Mouse (Mus musculus): ENCODE data around the gene ccdc198. TPM values are rescaled to one million over a fixed set of nuclear protein-coding genes. Genes with fewer than 3 reads are reported as not detected.
A peak's percentile ranks its signal among the peaks of the same experiment; 100 is the strongest.
"Not testable (repeated sequence)": the region's sequence is repeated elsewhere in the genome, so short reads cannot be mapped to it uniquely, and the experiment has no call there.

Gene ccdc198
- 0.04 and 0.33 TPM in 2 replicates for polyA plus RNA-seq (2015; fragmentation: Nextera tagmentation; extraction: Ambion mirVana)

DNA sequence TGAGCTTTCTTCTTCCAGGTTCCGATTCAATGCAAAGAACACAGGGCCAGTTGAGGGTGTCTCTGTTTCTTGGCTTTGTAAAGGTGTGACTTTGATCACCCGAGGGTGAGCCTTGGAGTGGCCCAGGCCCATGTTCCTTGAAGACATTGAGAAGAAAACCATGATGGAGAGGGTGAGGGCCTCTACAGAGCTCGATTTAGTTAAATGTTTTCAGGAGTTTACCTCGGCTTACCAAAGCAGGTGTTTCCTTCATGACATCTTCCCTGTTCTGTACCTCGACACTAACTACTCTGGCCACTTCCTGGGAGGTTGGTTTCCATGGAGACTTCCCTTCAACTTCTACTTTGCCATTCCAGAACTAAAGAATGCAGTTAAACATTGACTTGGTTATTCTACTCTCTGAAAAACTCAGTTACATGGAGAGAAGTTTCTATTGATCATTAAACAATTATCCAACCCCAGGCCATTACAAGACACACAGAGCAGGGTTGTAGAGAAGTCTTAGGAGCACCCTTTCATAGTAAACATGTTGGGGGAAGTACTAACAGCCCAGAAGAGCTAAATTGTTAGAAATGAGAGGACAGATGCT lies at the start of gene ccdc198:
ccdc198 (minus strand) TSS at position 349 of the 589 bp plus-strand sequence.
- DNase-seq (ENCODE audit: low spot score) = no peak
- Histone ChIP-seq H3K36me3 (ENCODE audit: control insufficient read depth, insufficient read depth, low read length) (no peaks in the 10 kb centered on the region), H3K9me3 (ENCODE audit: control insufficient read depth, low read length) (no peaks in the 10 kb centered on the region), H3K4me2 (replicated peaks; ENCODE audit: low read depth) (no peak within 1 kb of the TSS), H3K27me3 (ENCODE audit: control insufficient read depth, insufficient read depth, low read length) (no peaks in the 10 kb centered on the region), H3K9ac (ENCODE audit: low read length) (no peak within 1 kb of the TSS), H3K27ac (replicated peaks) (no peak within 1 kb of the TSS), H3K4me1 (replicated peaks; ENCODE audit: control insufficient read depth, insufficient read depth) (no peaks in the 10 kb centered on the region), H3K4me3 (ENCODE audit: low read depth, low read length) (no peak within 1 kb of the TSS)
- ATAC-seq (ENCODE audit: low FRiP score, low TSS enrichment) = no peak
- no peak for TF ChIP-seq EP300 (optimal IDR thresholded peaks at IDR 0.05)
- no peak for TF ChIP-seq CTCF (IDR thresholded peaks at IDR 0.05; ENCODE audit: low read depth)
- 55% methylated on average over 5 of the region's 5 CpGs for WGBS

DNA sequence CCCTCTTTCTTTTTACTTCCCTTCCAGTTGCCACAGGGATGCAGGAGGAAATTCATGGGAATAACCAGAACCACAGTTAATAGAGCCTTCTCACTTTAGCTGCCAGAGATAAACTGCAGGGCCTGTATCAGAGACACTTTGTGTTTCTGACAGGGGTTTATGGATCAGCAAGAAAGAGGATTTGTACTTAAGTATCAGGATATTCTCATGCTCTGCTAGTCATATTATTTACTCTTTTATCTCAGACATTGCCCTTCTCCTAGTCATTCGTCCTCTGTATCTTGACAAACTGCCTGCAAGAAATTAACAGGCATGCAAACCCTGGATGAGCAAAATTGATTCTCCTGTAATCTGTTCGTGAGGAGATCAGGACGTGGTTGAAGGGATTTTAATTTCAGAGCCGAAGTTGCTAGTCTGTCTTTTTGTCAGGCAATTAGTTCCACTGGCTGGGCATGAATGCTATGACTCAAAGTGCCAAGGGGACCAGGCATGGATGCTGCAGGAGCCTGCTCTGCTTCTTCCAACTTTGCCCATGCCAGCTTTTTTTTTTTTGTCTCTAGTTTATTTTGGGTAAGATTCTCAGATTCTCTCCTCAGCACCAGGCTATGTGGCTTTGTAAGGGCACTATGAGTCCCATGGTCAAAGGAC lies 48.7 kb upstream of the ccdc198 start:
- Histone ChIP-seq H3K4me2 (replicated peaks; ENCODE audit: low read depth) (no peak overlapping the region), H3K4me1 (replicated peaks; ENCODE audit: control insufficient read depth, insufficient read depth) (no peaks in the 10 kb centered on the region), H3K36me3 (ENCODE audit: control insufficient read depth, insufficient read depth, low read length) (no peaks in the 10 kb centered on the region), H3K27me3 (ENCODE audit: control insufficient read depth, insufficient read depth, low read length) (no peaks in the 10 kb centered on the region), H3K4me3 (ENCODE audit: low read depth, low read length) (no peak overlapping the region), H3K9ac (ENCODE audit: low read length) (no peak overlapping the region), H3K9me3 (ENCODE audit: control insufficient read depth, low read length) (no peaks in the 10 kb centered on the region), H3K27ac (replicated peaks) (no peak overlapping the region)
- TF ChIP-seq EP300 (optimal IDR thresholded peaks at IDR 0.05) = no peak
- no peak for TF ChIP-seq CTCF (IDR thresholded peaks at IDR 0.05; ENCODE audit: low read depth)
- DNase-seq (ENCODE audit: low spot score) (no peak), ATAC-seq (ENCODE audit: low FRiP score, low TSS enrichment) (no peak)
- WGBS = 54% methylated on average over 4 of the region's 4 CpGs

DNA sequence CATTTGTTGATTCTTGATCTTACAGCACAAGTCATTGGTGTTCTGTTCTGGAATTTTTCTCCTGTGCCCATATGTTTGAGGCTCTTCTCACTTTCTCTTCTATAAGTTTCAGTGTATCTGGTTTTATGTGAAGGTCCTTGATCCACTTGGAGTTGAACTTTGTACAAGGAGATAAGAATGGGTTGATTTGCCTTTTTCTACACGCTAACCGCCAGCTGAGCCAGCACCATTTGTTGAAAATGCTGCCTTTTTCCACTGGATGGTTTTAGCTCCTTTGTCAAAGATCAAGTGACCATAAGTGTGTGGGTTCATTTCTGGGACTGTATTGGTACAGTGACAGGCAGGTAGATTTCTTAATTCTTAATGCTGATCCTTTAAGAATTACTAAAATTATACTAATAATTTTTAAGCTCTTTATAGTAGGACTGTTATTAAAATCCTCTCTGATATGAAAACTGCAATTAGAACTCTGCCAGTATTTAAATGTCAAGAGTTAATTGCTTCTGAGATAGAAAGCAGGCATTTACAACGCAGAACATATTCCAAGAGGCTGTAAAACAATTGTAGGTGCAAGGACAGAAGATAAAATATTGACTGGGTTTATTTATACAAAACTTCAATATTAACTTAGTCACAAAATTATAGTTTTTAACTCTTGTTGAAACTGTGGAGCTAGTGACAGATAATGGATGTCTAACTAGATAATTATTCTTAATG lies 44.9 kb upstream of the ccdc198 start:
- Histone ChIP-seq H3K36me3 (ENCODE audit: control insufficient read depth, insufficient read depth, low read length) (no peaks in the 10 kb centered on the region), H3K4me3 (ENCODE audit: low read depth, low read length) (no peak overlapping the region), H3K4me1 (replicated peaks; ENCODE audit: control insufficient read depth, insufficient read depth) (no peaks in the 10 kb centered on the region), H3K27me3 (ENCODE audit: control insufficient read depth, insufficient read depth, low read length) (no peaks in the 10 kb centered on the region), H3K9me3 (ENCODE audit: control insufficient read depth, low read length) (no peaks in the 10 kb centered on the region), H3K4me2 (replicated peaks; ENCODE audit: low read depth) (no peak overlapping the region), H3K9ac (ENCODE audit: low read length) (no peak overlapping the region), H3K27ac (replicated peaks) (no peak overlapping the region)
- DNase-seq (ENCODE audit: low spot score) (no peak), ATAC-seq (ENCODE audit: low FRiP score, low TSS enrichment) (no peak)
- TF ChIP-seq EP300 (optimal IDR thresholded peaks at IDR 0.05) (no peak), CTCF (IDR thresholded peaks at IDR 0.05; ENCODE audit: low read depth) (no peak)
- 64% methylated on average over 3 of the region's 3 CpGs for WGBS

DNA sequence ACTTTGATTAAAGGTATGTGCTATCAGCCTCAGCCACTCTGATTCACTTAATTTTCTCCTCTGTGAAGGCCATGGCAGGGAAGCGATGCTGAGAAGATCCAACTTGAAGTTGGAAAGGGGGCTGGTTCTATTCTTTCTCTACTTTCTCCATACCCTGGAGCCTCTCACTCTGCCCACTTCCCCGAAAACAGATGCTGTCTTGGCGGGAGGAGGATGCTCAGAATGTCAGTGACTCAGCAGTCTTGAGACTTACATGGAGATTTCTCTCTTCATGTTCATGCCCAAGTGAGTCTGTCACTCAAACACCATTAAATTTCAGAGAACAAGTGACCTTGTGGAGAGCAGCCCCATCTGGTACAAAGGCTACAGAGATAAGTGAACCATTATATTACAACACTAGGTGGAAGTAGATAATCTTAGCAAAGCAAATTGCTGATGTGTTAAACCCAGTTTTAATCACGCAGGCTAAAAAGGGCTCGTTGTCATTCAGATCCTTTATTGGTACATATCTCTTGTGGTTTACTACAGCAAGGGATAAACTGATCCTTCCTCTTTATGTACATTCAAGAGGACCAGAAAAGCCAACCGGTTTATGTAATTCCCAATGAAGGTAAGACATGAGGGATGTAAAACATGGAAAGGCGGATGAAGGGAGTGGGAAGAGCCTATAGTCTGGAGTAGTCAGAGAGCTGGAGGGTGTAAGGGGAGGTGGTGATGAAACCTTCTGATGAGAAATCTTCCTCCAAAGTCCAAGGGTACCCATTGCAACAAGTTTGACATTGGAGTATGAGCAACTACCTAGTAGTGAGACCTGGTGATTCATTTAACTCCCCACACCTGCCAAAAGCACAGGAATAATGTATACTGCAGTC lies 38.7 kb upstream of the ccdc198 start:
- ATAC-seq (ENCODE audit: low FRiP score, low TSS enrichment) (no peak), DNase-seq (ENCODE audit: low spot score) (no peak)
- H3K27me3 ChIP-seq (ENCODE audit: control insufficient read depth, insufficient read depth, low read length) = no peaks in the 10 kb centered on the region
- no peak overlapping the region for H3K4me2 ChIP-seq (replicated peaks; ENCODE audit: low read depth)
- H3K4me1 ChIP-seq (replicated peaks; ENCODE audit: control insufficient read depth, insufficient read depth) = no peaks in the 10 kb centered on the region
- no peak overlapping the region for H3K9ac ChIP-seq (ENCODE audit: low read length)
- TF ChIP-seq CTCF (IDR thresholded peaks at IDR 0.05; ENCODE audit: low read depth) = no peak
- H3K4me3 ChIP-seq (ENCODE audit: low read depth, low read length) = no peak overlapping the region
- 78% methylated on average over 7 of the region's 7 CpGs for WGBS
- H3K27ac ChIP-seq (replicated peaks) = no peak overlapping the region
- no peaks in the 10 kb centered on the region for H3K9me3 ChIP-seq (ENCODE audit: control insufficient read depth, low read length)
- no peaks in the 10 kb centered on the region for H3K36me3 ChIP-seq (ENCODE audit: control insufficient read depth, insufficient read depth, low read length)

DNA sequence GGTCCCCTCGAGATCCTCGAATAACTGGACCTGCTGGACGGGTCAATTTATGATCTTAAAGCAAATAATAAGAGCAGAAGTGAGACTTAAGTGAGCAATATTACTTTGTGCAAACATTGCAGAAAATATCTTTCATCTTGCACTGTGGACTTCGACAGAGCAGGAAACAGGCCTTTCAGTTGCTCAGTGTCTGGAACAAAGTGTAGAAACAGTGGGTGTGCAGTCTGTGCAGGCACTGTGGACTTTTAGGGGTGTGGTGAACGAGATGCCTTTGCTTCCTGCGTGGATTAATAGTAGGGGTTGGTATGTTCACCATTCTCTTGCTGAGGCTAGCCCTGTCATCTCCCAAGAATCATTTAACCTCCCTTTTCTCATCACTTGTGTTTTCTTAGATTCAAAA lies 33.6 kb upstream of the ccdc198 start:
- H3K27me3 ChIP-seq (ENCODE audit: control insufficient read depth, insufficient read depth, low read length) = no peaks in the 10 kb centered on the region
- no peaks in the 10 kb centered on the region for H3K9me3 ChIP-seq (ENCODE audit: control insufficient read depth, low read length)
- H3K27ac ChIP-seq (replicated peaks) = no peak overlapping the region
- ATAC-seq (ENCODE audit: low FRiP score, low TSS enrichment) (peak; percentile 74; the same call in 1 of the 2 replicates), DNase-seq (ENCODE audit: low spot score) (no peak)
- no peak overlapping the region for H3K4me3 ChIP-seq (ENCODE audit: low read depth, low read length)
- no peak for TF ChIP-seq EP300 (optimal IDR thresholded peaks at IDR 0.05)
- TF ChIP-seq CTCF (IDR thresholded peaks at IDR 0.05; ENCODE audit: low read depth) = no peak
- 42% methylated on average over 6 of the region's 6 CpGs for WGBS
- H3K4me2 ChIP-seq (replicated peaks; ENCODE audit: low read depth) = no peak overlapping the region
- H3K36me3 ChIP-seq (ENCODE audit: control insufficient read depth, insufficient read depth, low read length) = no peaks in the 10 kb centered on the region
- H3K4me1 ChIP-seq (replicated peaks; ENCODE audit: control insufficient read depth, insufficient read depth) = no peaks in the 10 kb centered on the region
- no peak overlapping the region for H3K9ac ChIP-seq (ENCODE audit: low read length)

DNA sequence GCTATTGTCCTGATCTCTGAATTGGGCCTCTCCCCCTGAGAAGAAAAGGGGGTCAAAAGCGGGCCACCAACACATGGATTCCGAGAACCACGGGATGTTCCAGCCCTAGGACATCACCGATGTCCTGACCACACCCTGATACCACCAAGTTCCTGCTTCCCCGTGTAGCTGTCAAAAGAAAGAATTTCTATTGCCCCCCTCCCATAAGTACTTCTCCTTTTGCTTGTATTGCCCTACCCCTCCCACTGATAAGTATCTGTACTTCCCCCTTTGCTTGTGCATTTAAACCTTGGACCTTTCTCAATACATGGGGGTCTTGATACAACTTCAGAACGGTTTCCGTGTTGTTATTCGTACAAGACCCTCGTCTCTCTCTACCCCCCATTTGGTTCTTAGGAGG lies 33.2 kb upstream of the ccdc198 start:
- H3K4me2 ChIP-seq (replicated peaks; ENCODE audit: low read depth); H3K36me3 ChIP-seq (ENCODE audit: control insufficient read depth, insufficient read depth, low read length); H3K4me3 ChIP-seq (ENCODE audit: low read depth, low read length); ATAC-seq (ENCODE audit: low FRiP score, low TSS enrichment); H3K4me1 ChIP-seq (replicated peaks; ENCODE audit: control insufficient read depth, insufficient read depth); H3K27ac ChIP-seq (replicated peaks); H3K9me3 ChIP-seq (ENCODE audit: control insufficient read depth, low read length); H3K27me3 ChIP-seq (ENCODE audit: control insufficient read depth, insufficient read depth, low read length); DNase-seq (ENCODE audit: low spot score); H3K9ac ChIP-seq (ENCODE audit: low read length): not testable (repeated sequence)
- 81% methylated on average over 9 of the region's 9 CpGs for WGBS

All from stomach, postnatal 0 days (tissue).